Mouse (Mus musculus) heart, postnatal 25 days (tissue): ENCODE measurements around the gene Ehmt1. TPM values are rescaled to one million over a fixed set of nuclear protein-coding genes. Genes with fewer than 3 reads are reported as not detected.
"Not testable (repeated sequence)": the region's sequence is repeated elsewhere in the genome, so short reads cannot be mapped to it uniquely, and the experiment has no call there.

ENCODE experiments used
- DNase-seq: peaks from one replicate; pipeline ENCODE4 v3.0.0; 2022; ENCODE audit warnings: low spot score
- intact Hi-C: fragments of 180-260 bp; cut with DNase I; formaldehyde crosslinking; loops from one replicate; pipeline ENCODE4 v1.15.1; 2025
- total RNA-seq, 2 experiments: library from RNA; stranded (reverse); gene quantifications; 2 replicates each; pipeline ENCODE4 v1.2.3; 2021

Ehmt1 gene
- 10 to 100 TPM; 31.6 to 36.5 TPM for total RNA-seq

DNA sequence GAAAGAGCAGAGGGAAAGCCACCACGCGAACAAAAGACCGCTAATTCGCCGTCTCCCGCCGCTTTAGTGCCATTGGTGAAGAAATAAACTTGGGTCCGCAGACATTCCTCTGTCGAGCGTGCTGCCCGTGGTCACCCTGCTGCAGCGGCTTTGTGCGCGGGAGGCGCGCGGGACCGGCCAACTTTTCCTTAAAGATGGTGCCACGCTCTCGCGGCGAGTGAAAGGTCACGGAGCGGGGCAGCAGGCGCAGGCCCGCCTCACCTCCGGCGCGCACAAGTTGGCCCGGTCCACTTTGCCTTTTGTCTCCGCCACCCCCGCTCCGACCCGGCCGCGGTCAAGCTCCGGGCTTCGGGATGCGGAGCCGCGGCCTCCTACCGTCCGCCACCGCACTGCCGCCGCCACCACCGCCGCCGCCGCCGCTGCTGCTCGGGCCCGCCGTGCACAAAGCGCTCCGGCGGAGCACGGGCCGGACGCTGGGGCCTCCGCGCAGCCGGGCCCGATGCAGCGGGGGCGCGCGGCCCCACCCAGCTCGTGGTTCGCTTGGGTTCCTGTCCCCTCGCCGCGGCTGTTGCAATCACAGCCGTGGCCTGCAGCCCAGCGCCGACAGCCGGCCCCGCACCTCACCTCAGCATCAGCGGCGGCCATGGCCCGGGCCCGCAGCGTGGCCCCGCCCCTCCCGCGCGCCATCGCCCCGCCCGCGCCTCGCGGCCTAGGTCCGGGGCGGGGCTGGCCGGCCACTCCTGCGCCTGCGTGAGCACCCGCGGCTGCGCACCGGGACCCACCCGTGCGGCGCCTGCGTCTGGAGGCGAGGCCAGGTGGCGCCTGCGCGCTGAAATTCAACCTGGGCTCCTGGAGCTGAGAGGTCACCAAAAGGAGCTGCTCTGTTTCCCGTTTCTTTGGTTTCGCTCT, at the start of gene Ehmt1:
TSS of gene Ehmt1 (minus strand) at position 685 of the 909 bp plus-strand sequence.
- peak; percentile 90 for DNase-seq
- intact Hi-C loops, result no loop called here

DNA sequence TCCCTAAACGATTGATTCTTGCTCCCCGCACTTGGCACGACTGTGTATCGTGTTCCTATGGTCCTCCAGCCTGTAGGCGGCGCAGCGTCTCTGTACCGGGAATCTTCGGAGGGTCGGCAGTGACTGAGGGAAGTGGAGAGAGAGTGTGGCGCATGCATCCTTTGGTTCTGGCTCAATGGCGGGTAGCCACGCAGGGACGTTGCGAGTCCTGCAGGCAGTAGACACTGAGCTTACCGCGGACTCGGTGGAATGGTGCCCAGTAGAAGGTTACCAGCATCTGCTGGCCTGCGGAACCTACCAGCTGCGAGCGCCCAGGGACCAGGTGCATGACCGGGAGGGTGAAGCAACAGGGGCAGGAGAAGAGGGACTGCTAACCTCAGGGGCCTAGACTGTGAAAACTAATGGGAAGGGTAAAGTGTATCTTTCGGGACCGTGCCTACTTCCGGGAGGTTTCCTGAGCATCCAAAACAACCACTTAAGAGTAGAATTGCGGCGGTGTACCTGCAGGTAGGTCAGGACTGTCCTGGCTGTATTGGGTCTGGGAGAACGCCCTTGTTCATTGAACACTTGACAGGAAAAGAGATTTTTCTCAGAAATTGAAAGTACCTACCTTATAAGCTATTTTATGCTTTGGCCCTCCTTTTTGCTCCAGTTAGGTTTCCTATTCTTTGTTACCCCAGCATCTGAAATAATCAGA, 43.0 kb upstream of the Ehmt1 start, which contains the start of gene Dph7:
TSS of gene Dph7 (plus strand) at position 97 of the 697 bp plus-strand sequence.
- DNase-seq, result peak; percentile 58
- intact Hi-C loops, result loop anchor here (10.0 kb wide), 1 partner anchor 222 kb away; the partner anchor contains the start of gene Nrarp

DNA sequence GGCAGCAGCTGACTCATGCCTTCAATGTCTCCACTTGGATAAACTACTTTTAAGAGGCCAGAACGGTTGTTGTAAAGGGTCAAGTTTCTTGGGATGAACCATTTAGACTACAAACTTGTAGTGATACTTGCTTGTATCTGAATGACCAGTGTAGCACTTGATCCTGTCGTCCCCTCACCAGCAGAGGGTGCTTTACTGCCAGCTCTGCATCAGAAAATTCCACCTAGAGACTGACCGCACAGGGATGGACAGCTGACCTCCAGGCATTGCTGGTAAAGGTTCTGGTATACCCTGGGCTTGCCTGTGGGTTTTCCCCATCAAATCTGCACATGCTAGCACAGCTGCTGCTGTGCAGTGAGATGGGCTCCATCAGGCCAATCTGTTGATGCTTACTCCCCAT, 41.5 kb upstream of the Ehmt1 start:
- no peak for DNase-seq
- intact Hi-C loops, result loop anchor here (10.0 kb wide), 1 partner anchor 224 kb away; the partner anchor contains the start of gene Nrarp

DNA sequence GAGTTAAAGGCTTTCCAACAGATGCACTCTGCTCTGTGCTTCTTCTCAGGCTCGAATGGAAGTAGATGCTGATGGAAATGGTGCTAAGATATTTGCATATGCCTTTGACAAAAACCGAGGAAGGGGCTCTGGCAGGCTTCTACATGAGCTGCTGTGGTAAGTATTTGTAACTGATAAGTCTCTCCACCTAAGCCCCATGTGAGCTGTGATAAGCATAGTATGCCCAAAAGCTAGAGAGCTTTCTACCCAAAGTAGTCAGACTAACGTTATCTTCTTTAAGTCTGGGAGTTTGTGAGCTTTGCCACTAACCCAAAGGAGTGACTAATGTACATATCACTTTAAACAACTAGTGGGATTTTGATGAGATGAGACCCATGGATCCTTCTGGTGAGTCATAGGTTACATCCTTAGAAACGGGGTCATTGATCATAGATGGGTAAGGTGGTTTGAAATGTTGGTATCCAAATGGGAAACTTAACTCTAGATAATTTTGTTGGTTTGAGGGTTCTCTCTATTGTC, 33.2 kb upstream of the Ehmt1 start:
- intact Hi-C loops, result no loop called here
- no peak for DNase-seq

DNA sequence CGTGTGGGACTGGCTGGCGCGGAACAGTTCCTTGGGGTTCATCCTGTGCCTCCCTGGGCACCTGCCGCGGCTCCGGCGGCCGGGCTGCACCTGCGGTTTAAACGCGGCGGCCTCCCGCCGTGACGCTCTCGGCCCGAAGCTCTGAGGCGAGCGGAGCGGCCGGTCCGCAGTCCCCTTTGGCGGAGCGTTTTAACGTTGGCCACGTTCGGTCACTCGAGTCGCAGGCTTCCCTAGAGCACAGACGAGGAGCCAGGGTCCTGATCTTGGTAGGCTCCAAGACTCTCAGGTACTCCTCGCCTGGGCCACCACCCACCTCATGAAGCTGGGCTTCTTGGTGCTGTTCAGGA, 30.7 kb upstream of the Ehmt1 start:
- intact Hi-C loops, result no loop called here
- DNase-seq, result no peak

DNA sequence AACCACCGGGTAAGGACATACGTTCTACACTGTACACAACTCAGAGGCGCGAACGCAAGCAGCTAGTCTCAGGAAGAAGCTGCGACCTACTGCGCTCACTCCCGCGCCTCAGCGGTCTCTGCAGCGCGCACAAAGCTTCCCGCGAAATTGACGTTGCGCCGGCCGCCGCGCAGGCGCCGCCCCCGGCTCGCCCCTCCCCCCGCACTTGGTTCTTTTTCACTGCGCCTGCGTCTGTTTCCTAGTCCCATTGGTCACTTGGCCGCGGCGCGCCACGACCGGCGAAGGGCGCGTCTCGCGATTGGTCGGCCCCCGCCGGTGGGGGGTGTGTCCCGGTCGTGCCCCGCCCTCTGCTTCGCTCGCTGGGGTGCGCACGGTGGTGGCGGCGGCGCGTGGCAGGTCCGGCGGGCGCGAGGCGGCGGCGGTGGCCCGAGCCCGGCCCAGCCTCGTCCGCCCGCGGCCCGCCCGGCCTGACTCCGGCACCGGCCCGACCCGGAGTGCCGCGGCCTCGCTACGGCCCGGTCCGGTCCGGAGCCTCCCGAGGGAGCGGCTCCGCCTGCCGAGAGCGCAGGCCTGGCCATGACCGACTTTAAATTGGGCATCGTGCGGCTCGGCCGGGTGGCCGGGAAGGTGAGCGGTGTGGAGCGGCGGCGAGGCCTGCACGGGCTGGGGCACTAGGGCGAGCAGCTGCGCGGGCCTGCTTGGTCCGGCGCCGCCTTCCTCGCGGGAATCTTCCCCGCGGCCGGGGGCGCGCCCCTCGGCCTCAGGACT, 30.2 kb upstream of the Ehmt1 start, which contains the start of gene Zmynd19:
TSS of gene Zmynd19 (plus strand) at position 372 of the 768 bp plus-strand sequence.
- intact Hi-C loops, result loop anchor here (10.0 kb wide), 1 partner anchor 375 kb away; no protein-coding TSS in a partner anchor
- peak; percentile 95 for DNase-seq

DNA sequence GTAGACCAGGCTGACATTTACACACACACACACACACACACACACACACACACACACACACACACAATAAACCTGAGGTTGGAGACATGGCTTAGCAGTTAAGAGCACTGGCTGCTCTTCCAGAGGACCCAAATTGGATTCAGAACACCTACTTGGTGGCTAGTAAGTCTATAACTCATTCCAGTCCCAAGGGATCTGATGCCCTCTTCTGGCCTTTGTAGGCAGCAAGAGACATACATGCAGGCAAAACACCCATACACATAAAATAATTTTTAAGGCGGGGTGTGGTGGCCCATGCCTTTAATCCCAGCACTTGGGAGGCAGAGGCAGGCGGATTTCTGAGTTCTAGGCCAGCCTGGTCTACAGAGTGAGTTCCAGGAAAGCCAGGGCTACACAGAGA, 24.9 kb upstream of the Ehmt1 start:
- DNase-seq, result not testable (repeated sequence)
- intact Hi-C loops, result loop anchor here (5.0 to 10.0 kb wide), 2 partner anchors 92 to 370 kb away; no protein-coding TSS in a partner anchor

DNA sequence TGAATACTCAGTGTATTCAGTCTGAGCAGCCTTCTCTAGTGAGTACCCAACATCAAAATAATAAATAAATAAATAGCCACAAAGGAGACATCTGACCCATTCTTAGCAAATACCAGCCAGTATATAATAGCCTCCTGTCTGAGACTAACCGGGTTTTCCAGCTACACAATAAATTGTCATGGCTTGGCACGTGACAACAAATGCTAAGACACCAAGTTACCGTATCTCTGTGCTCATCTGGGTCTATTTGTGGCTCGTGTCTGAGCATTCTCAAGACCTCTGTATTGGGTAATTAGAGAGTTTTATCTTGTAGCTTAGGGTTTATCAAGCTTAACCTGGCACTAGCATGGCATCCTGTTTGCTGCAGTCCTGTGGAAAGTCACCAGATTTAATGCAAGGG, 22.7 kb upstream of the Ehmt1 start:
- no peak for DNase-seq
- intact Hi-C loops, result loop anchor here (5.0 to 10.0 kb wide), 2 partner anchors 90 to 367 kb away; no protein-coding TSS in a partner anchor

DNA sequence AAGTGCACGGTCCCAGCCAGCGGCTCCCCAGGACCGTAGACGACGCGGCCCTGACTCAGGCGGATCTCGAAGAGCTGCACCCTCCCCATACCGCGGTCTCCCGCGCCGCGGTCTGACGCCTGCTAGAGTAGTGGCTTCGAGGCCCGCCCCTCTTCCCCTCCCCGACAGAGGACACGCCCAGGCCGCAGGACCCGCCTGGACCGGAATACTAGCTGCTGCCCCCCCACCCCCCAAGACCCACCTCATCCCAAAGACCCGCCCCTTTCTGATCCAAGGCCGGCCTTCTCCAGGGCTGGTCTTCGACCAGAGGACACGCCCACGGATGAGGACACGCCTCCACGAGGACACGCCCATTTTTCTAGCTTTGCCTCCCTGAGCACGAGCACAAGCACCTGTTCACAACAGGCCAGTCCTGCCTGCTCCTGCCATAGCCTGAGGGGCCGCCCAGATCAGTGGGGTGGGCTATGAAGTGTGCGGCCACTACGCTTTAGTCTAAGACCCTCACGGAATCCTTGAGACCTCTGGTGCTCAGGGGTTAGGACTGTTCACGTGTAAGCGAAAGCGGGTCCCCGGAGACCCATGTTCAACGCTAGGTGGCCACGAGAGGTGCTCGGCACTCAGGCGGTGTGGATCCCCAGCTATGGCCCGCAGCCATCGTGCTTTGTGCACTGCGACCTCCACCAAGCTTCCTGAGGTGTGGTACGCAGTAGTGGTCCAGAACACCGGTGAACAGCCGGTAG, 15.8 kb upstream of the Ehmt1 start, which contains the start of gene Arrdc1:
TSS of gene Arrdc1 (minus strand) at position 196 of the 740 bp plus-strand sequence.
- intact Hi-C loops, result no loop called here
- DNase-seq, result peak; percentile 82

DNA sequence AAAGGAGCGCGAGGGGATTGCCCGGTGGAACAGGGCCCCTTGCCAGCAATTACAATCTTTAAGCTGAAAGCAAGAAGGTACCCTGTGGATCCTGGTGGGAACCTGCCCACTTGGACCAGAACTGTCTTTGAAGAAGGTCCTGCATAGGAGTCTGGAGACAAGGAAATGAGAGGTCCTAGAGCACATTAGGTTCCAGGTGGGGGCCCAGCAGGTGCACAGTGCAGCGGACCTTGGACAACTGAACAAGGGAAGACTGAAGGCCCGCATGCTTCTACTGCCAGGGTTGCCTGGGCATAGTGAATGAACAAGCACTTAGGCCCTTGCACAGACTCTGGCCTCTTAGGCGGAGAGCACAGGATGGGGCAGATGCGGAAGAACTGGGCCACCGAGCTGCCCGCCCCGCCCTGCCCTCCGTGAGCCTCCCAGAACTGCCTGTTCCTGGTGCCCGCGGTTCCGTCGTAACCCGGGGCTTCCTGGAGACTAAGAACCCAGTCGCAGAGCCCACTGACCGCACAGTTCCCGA, 15.1 kb upstream of the Ehmt1 start:
- intact Hi-C loops, result no loop called here
- DNase-seq, result no peak

DNA sequence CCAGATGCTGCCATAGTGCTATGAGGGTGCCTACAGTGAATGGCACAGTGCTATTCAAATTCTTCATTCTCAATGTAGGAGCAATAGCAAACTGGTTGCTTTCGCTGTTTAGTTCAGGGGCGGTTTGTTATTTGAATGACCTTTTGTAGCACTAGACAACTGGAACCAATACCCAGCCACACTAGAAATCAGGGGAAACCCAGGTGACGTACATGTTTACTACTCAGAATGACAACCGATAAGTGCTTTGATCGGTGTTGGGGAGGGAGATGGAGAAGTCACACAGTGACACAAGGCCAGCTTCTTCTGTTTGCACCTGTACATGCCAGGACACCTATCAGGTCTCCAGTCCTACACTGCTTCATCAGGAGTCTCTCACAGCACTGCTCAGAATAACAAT, 10.2 kb upstream of the Ehmt1 start:
- DNase-seq, result no peak
- intact Hi-C loops, result no loop called here

DNA sequence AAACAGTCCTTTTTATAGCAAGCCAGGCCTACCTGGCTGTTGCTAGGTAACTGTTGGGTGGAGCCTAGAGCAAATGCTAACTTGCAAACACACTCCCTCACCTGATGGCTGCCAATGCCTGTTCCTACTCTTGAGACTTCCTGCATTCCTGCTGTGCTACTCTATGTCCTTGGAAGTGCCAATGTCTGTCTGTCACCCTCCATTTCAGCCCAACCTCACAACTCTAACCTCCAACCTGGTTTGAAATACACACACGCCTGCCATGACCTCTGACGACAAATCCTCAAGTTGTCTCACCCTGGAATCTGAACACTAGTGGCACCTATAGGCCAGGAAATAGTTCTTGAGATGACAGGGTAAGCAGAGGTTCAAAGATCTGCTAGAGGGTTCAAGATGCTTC, 9.7 kb upstream of the Ehmt1 start:
- intact Hi-C loops, result no loop called here
- DNase-seq, result no peak

DNA sequence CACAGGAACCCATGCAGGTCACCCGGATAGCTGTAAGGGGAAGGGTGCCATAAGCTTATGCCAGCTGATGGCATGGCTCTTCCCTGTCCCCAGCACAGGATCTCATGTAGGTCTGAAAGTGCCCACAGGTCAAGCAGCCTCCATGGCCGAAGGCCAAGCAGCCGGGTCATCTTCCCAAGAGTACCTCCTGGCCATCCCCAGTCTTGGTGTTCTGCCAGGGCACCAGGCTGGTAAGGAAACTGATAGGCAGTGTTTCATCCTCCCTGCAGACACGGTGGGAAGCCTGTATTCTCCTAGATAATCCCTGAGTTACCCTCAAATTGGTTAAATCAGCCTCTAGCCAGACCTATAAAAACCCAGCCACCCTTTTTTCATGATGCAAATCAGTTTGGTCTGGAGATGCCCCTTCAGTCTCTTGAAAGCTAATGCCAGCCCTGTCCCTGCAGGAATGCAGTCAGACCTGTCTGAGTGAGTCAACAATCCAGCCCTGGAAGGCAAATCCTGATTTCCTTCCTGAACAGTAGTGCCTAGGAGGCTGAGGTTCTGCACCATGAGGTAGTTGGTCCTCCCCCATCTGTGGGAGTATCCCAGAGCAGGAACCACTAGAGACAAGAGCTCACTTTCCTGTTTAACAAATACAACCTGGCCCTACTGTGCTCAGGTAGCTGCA, 8.5 kb upstream of the Ehmt1 start:
- no peak for DNase-seq
- intact Hi-C loops, result no loop called here

DNA sequence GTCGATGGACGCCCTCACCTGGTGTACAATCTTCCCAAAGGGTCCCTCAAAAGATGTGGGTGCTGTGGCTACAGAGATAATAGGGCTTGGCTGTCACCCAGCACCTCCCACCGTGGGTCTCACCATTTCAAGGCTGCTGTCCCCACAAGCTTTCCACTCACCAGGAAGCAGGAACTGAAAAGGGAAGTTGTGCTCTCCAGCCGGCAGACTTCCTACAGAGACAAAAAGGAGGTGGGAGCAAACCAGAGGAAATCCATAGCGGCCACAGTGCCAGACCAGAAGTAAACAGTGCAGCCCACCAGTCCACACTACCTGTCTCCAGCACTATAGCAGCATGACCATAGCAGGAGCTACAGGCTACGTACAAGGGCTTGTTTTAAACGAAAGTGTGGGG, 7.5 kb upstream of the Ehmt1 start:
- no peak for DNase-seq
- intact Hi-C loops, result no loop called here

DNA sequence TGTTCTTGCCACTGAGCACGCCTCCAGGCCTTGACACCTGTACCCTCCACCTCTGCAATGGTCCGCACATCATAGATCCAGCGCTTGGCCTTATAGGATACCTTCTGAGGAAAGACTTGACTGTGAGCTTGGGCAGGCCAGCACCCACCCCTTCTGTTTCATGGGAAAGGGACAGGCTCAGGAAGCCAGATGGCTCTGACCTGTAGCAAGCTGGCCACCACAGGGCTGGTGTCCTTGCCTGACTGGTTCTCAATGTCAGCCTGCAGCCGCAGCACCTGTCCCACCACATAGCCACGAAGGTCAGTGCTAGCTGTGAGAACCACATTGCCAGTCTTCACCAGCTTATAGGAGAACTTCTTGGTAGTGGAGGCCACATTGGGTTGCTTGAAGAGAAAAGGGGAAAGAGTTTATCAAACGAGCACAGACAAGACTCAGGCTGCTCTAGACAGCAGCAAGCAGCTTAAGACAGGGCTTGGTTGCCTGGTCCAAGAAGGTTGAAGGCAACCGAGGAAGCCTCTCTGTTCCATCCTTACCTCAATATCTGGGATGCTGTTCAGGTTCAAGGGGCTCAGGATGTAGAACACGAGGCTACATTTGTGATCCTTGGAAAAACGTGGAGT, 7.0 kb upstream of the Ehmt1 start:
- intact Hi-C loops, result no loop called here
- no peak for DNase-seq

DNA sequence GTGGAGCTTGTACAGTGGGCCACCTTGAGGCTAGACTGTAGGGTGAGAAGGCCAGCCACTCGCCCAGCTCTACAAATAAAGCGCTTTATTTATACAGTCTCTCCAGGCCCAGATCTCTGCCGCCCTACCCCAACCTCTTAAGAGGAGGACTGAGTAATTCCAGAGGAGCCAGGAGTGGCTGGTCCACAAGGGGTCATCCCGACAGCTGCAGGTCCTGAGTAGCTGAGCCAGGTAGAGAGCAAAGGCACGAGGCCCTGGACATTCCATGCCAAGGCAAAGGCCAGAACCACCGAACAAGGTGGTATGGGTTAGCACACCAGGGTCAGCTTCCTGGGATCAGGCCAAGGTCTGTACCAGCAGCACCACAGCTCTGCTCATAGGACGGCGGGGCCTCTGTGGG, 5.9 kb upstream of the Ehmt1 start:
- no peak for DNase-seq
- intact Hi-C loops, result no loop called here

DNA sequence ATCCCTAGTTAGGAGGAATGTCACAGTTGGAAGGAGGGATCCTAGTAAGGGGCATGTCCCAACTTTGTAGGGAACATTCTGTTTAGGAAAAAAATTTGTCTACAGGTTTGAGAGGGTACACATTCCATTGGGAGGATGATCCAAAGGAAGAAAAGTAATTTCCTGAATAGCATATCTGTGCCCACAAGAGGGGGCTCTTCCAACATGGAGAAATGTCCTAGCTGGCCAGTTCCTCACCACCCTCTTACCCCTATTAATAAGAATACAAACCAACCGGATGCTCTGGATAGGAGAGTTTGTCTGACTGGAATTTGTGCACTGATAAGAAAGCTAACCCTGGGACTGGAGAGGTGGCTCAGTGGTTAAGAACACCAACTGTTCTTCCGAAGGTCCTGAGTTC, 4.1 kb upstream of the Ehmt1 start:
- DNase-seq, result no peak
- intact Hi-C loops, result no loop called here

DNA sequence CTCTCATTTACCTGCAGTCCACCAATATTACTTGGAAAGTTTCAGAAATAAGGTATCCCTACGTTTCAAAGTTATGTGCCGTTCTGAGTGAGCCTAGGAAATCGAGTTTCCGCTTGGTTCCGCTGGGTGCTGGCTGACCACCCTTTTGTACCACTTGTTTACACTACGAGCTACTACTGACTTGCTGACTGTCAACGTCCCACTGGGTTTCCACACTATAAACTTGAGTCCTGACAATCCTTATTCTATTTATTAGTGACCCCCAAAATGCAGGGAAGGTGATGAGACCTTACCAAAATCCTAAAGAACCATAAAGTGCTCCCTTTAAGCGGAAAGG, 393 bp upstream of the Ehmt1 start:
- intact Hi-C loops, result no loop called here
- DNase-seq, result no peak
